Mouse (Mus musculus) hematopoietic multipotent progenitor cell, adult 10-12 weeks (in vitro differentiated cells): ENCODE measurements around the gene Rhov. TPM values are rescaled to one million over a fixed set of nuclear protein-coding genes. Genes with fewer than 3 reads are reported as not detected.

Experiments
- polyA plus RNA-seq: library from polyadenylated mRNA; stranded (reverse); fragments of >175 nt; gene quantifications from 2 replicates; pipeline ENCODE4 v1.2.3, GENCODE M21; 2012; ENCODE audit warnings: low replicate concordance

Rhov gene
- polyA plus RNA-seq: 0.46 and 2.0 TPM in 2 replicates

GRCm38 (mm10) chr2:119270643-119271331 is at the start of gene Rhov:
Rhov (minus strand) TSS chr2:119271272.

GRCm38 (mm10) chr2:119288270-119288882 is 17.3 kb upstream of the Rhov start, which contains the start of gene Vps18:
Vps18 (plus strand) TSS chr2:119288740.

DNA sequence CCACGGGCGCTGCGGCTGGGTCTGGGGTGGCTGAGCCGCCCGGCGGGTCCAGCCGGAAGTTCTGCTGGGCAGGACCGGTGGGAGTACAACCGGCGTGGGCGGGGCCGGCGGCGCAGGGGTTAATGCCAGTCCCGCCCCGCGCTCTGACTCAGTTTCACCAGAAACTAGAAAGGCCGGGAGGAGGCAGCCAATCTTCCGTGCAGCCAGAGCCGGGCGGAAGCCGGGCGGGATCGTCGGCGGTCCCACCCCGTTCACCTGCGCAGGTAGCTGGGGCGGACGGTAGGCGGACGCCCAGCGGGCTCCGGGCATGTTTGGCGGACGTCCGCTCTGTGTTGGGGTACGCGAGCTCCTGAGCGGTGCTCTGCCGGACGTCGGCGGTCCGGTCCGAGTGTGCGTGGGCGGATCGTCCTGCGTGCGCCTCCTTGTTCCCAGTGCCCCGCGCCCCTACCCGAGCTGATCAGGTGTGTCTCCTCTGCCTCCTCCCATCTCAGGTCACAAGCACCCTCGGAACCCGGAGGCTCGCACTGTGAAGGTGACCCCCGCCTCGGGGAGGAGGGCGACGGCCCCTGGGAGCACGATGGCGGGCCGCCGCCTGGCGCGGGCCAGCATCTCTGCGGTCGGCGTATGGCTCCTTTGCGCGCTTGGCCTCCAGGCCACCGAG is 33.7 kb downstream of the Rhov start, which contains the start of gene Spint1:
TSS of gene Spint1 (plus strand) at position 153 of the 661 bp plus-strand sequence.

GRCm38 (mm10) chr2:119229775-119230704 is 41.0 kb downstream of the Rhov start, which contains the start of gene Ppp1r14d:
Ppp1r14d (minus strand) TSS chr2:119229906.

Other genes starting within 250 kb of the Rhov start
- gene Ccdc32, start 241.9 kb downstream of the Rhov start, polyA plus RNA-seq: 8.6 and 10.8 TPM in 2 replicates
- gene Rpusd2, start 236.5 kb downstream of the Rhov start, polyA plus RNA-seq: 2.1 and 2.7 TPM in 2 replicates
- 1.1 and 2.2 TPM in 2 replicates for gene Knl1, start 224.2 kb downstream of the Rhov start, polyA plus RNA-seq
- gene Rad51, start 158.5 kb downstream of the Rhov start, polyA plus RNA-seq: 2.5 and 4.6 TPM in 2 replicates
- gene Rmdn3, start 114.2 kb downstream of the Rhov start, polyA plus RNA-seq: 8.6 and 11.3 TPM in 2 replicates
- 0.95 and 2.3 TPM in 2 replicates for gene Gchfr, start 103.5 kb downstream of the Rhov start, polyA plus RNA-seq
- gene Gm14137, start 96.8 kb downstream of the Rhov start, polyA plus RNA-seq: 0.88 and 2.3 TPM in 2 replicates
- 13.7 and 35.1 TPM in 2 replicates for gene Zfyve19, start 62.7 kb downstream of the Rhov start, polyA plus RNA-seq
- 17.6 and 32.2 TPM in 2 replicates for gene Dnajc17, start 62.5 kb downstream of the Rhov start, polyA plus RNA-seq
- gene Ppp1r14d, start 41.4 kb downstream of the Rhov start, polyA plus RNA-seq: not detected in 2 replicates
- gene Spint1, start 33.9 kb downstream of the Rhov start, polyA plus RNA-seq: 0.30 and 2.0 TPM in 2 replicates
- 12.5 and 24.2 TPM in 2 replicates for gene Vps18, start 17.5 kb upstream of the Rhov start, polyA plus RNA-seq
- gene Dll4, start 54.5 kb upstream of the Rhov start, polyA plus RNA-seq: 0.52 and 0.73 TPM in 2 replicates
- gene Chac1, start 80.0 kb upstream of the Rhov start, polyA plus RNA-seq: 1.6 and 4.9 TPM in 2 replicates
- gene Ino80, start 206.4 kb upstream of the Rhov start, polyA plus RNA-seq: 7.3 and 12.5 TPM in 2 replicates